Mouse (Mus musculus) G1E (cell line): ENCODE results near the gene Kcnk2. TPM values are rescaled to one million over a fixed set of nuclear protein-coding genes. Genes with fewer than 3 reads are reported as not detected.

ENCODE experiments used
- ATAC-seq: 2 replicates; pipeline ENCODE4 v1.8.0; 2016; ENCODE audit warnings: mild to moderate bottlenecking; ENCODE audit not compliant: insufficient number of reproducible peaks, poor library complexity, low FRiP score, severe bottlenecking; ENCODE audit errors: extremely low read depth
- DNase-seq: peaks from one replicate; pipeline ENCODE4 v3.0.0; 2012; ENCODE audit warnings: low spot score
- H3K27me3 ChIP-seq: 2 replicates; pipeline ENCODE4 v1.6.1; 2012; ENCODE audit warnings: mild to moderate bottlenecking, low read length, inconsistent platforms; ENCODE audit not compliant: insufficient read depth
- H3K36me3 ChIP-seq: replicated peaks from 2 replicates; pipeline ENCODE3; 2012; ENCODE audit warnings: mild to moderate bottlenecking, inconsistent platforms
- H3K4me1 ChIP-seq: 2 replicates; pipeline ENCODE4 v1.6.1; 2012; ENCODE audit warnings: low read depth, low read length, inconsistent platforms, mixed read lengths; ENCODE audit not compliant: insufficient read depth
- H3K4me3 ChIP-seq: 2 replicates; pipeline ENCODE4 v1.5.1; 2012; ENCODE audit warnings: low read depth, mild to moderate bottlenecking, inconsistent platforms, low read length, moderate library complexity, mixed read lengths
- H3K9me3 ChIP-seq: replicated peaks from 2 replicates; pipeline ENCODE4 v1.6.1; 2012; ENCODE audit warnings: inconsistent platforms
- CTCF ChIP-seq: IDR thresholded peaks from 2 replicates; pipeline ENCODE4 v1.5.1; 2012; ENCODE audit warnings: low read depth, low read length, inconsistent platforms, mixed read lengths
- GATA1 ChIP-seq: IDR thresholded peaks from 2 replicates; pipeline ENCODE4 v1.6.1; 2012; ENCODE audit warnings: borderline replicate concordance, low read length, inconsistent platforms, mixed read lengths
- GATA2 ChIP-seq: IDR thresholded peaks from 2 replicates; pipeline ENCODE4 v1.6.1; 2012; ENCODE audit warnings: low read depth, low read length, inconsistent platforms, borderline replicate concordance
- POLR2AphosphoS5 ChIP-seq: IDR thresholded peaks from 2 replicates; pipeline ENCODE4 v1.6.1; 2012; ENCODE audit warnings: low read depth, low read length, inconsistent platforms; ENCODE audit not compliant: insufficient replicate concordance
- TAL1 ChIP-seq: conservative IDR thresholded peaks from 2 replicates; pipeline ENCODE4 v1.6.1; 2012; ENCODE audit warnings: low read depth, low read length, inconsistent platforms, mixed read lengths
- polyA plus RNA-seq: library from polyadenylated mRNA; stranded (reverse); fragments of >175 nt; gene quantifications from 2 replicates; pipeline ENCODE4 v1.2.3, GENCODE M21; 2012
- total RNA-seq, 2 experiments: library from RNA; stranded (forward) in 1 of 2; stranded (reverse) in 1 of 2; fragments of 200-1000 nt in 1 of 2; fragments of >200 nt in 1 of 2; fragmentation: Nextera tagmentation in 1 of 2; gene quantifications; 2 replicates each; pipeline ENCODE4 v1.2.3; 2014 to 2017

Kcnk2 gene
- total and polyA plus RNA-seq, 3 experiments, result 0.22 TPM; not detected in 2

GRCm38 (mm10) chr1:189386848-189387247 lies 15.2 kb downstream of the Kcnk2 start:
- ATAC-seq (no peak), DNase-seq (no peak)
- Histone ChIP-seq H3K27me3 (no peaks in the 10 kb centered on the region), H3K4me1 (no peaks in the 10 kb centered on the region), H3K9me3 (peaks cover 45% of the 10 kb centered on the region), H3K4me3 (no peak overlapping the region), H3K36me3 (no peaks in the 10 kb centered on the region)
- TF ChIP-seq TAL1 (no peak), POLR2AphosphoS5 (no peak), GATA1 (no peak), CTCF (no peak), GATA2 (no peak)

GRCm38 (mm10) chr1:189386141-189386540 lies 15.9 kb downstream of the Kcnk2 start:
- Histone ChIP-seq H3K9me3 (peaks cover 51% of the 10 kb centered on the region), H3K4me3 (no peak overlapping the region), H3K27me3 (no peaks in the 10 kb centered on the region), H3K36me3 (no peaks in the 10 kb centered on the region), H3K4me1 (no peaks in the 10 kb centered on the region)
- DNase-seq (no peak), ATAC-seq (no peak)
- no peak for TF ChIP-seq GATA2
- no peak for TF ChIP-seq CTCF
- no peak for TF ChIP-seq GATA1
- TF ChIP-seq POLR2AphosphoS5, result no peak
- no peak for TF ChIP-seq TAL1

- TF ChIP-seq GATA1 (no peak), GATA2 (no peak), CTCF (no peak), POLR2AphosphoS5 (no peak), TAL1 (no peak)
- Histone ChIP-seq H3K9me3 (peaks cover 53% of the 10 kb centered on the region), H3K27me3 (no peaks in the 10 kb centered on the region), H3K4me1 (no peaks in the 10 kb centered on the region), H3K4me3 (no peak overlapping the region), H3K36me3 (no peaks in the 10 kb centered on the region)
- no peak for DNase-seq
- ATAC-seq, result no peak
Observed at GRCm38 (mm10) chr1:189367722-189368121, 34.4 kb downstream of the Kcnk2 start.

- Histone ChIP-seq H3K27me3 (no peaks in the 10 kb centered on the region), H3K4me1 (no peaks in the 10 kb centered on the region), H3K9me3 (peaks cover 61% of the 10 kb centered on the region), H3K36me3 (no peaks in the 10 kb centered on the region), H3K4me3 (no peak overlapping the region)
- ATAC-seq, result no peak
- TF ChIP-seq GATA1 (no peak), GATA2 (no peak), POLR2AphosphoS5 (no peak), TAL1 (no peak), CTCF (no peak)
- DNase-seq, result no peak
Observed at GRCm38 (mm10) chr1:189364188-189364587, 37.9 kb downstream of the Kcnk2 start.

GRCm38 (mm10) chr1:189362579-189362978 lies 39.5 kb downstream of the Kcnk2 start:
- Histone ChIP-seq H3K36me3 (no peaks in the 10 kb centered on the region), H3K4me3 (no peak overlapping the region), H3K27me3 (no peaks in the 10 kb centered on the region), H3K9me3 (peaks cover 59% of the 10 kb centered on the region), H3K4me1 (no peaks in the 10 kb centered on the region)
- DNase-seq, result no peak
- TF ChIP-seq CTCF, result no peak
- ATAC-seq, result no peak

GRCm38 (mm10) chr1:189359699-189360098 lies 42.4 kb downstream of the Kcnk2 start:
- no peak for TF ChIP-seq GATA2
- no peak for TF ChIP-seq GATA1
- no peak for TF ChIP-seq POLR2AphosphoS5
- no peak for ATAC-seq
- no peak overlapping the region for H3K4me3 ChIP-seq

GRCm38 (mm10) chr1:189353887-189354286 lies 48.2 kb downstream of the Kcnk2 start:
- Histone ChIP-seq H3K27me3 (no peaks in the 10 kb centered on the region), H3K9me3 (peaks cover 44% of the 10 kb centered on the region), H3K4me1 (no peaks in the 10 kb centered on the region), H3K4me3 (no peak overlapping the region), H3K36me3 (no peaks in the 10 kb centered on the region)
- TF ChIP-seq GATA1, result no peak
- TF ChIP-seq TAL1, result no peak
- no peak for TF ChIP-seq CTCF
- TF ChIP-seq GATA2, result no peak
- ATAC-seq, result no peak
- no peak for DNase-seq

More at GRCm38 (mm10) chr1:189359699-189360098, 42.4 kb downstream of the Kcnk2 start:
- no peaks in the 10 kb centered on the region for H3K36me3 ChIP-seq
- no peaks in the 10 kb centered on the region for H3K27me3 ChIP-seq
- H3K4me1 ChIP-seq, result no peaks in the 10 kb centered on the region
- DNase-seq, result no peak
- H3K9me3 ChIP-seq, result peaks cover 40% of the 10 kb centered on the region
